Mouse (Mus musculus) erythroblast, embryonic 14.5 days (primary cell): Measurements from ENCODE around the gene Bglap.

ENCODE experiments used
- GATA1 ChIP-seq: IDR thresholded peaks from 2 replicates; pipeline ENCODE4 v1.6.1; 2012; ENCODE audit warnings: low read length, inconsistent platforms, mixed read lengths
- TAL1 ChIP-seq: IDR thresholded peaks from 3 replicates; pipeline ENCODE4 v1.6.1; 2012; ENCODE audit warnings: low read length, inconsistent platforms, mixed read lengths

GRCm38 (mm10) chr3:88398666-88399065, 14.4 kb upstream of the Bglap start:
- TF ChIP-seq GATA1 (no peak), TAL1 (no peak)
